Mouse (Mus musculus) neural tube, embryonic 13.5 days (tissue): ENCODE results near the gene Rtn4r. TPM values are rescaled to one million over a fixed set of nuclear protein-coding genes. Genes with fewer than 3 reads are reported as not detected.

Experiments
- ATAC-seq: fragments of 200-750 bp; cut with Nextera tagmentation; 2 replicates; pipeline ENCODE4 v1.8.0; 2017; ENCODE audit warnings: low read depth, mild to moderate bottlenecking, moderate TSS enrichment, moderate library complexity
- H3K27ac ChIP-seq: fragments of 300-500 bp; sonication (generic); replicated peaks from 2 replicates; pipeline ENCODE4 v1.5.1; 2015; ENCODE audit warnings: moderate library complexity, mild to moderate bottlenecking, inconsistent platforms
- H3K27me3 ChIP-seq: fragments of 300-500 bp; sonication (generic); 2 replicates; pipeline ENCODE4 v1.6.1; 2015; ENCODE audit warnings: mild to moderate bottlenecking, inconsistent platforms
- H3K36me3 ChIP-seq: fragments of 300-500 bp; sonication (generic); 2 replicates; pipeline ENCODE4 v1.6.1; 2015; ENCODE audit warnings: mild to moderate bottlenecking, inconsistent platforms
- H3K4me1 ChIP-seq: fragments of 300-500 bp; sonication (generic); replicated peaks from 2 replicates; pipeline ENCODE4 v1.6.1; 2015; ENCODE audit warnings: inconsistent platforms
- H3K4me2 ChIP-seq: fragments of 300-500 bp; sonication (generic); 2 replicates; pipeline ENCODE4 v1.6.1; 2015; ENCODE audit warnings: inconsistent platforms, mild to moderate bottlenecking, moderate library complexity
- H3K4me3 ChIP-seq: fragments of 300-500 bp; sonication (generic); 2 replicates; pipeline ENCODE4 v1.5.1; 2015; ENCODE audit warnings: mild to moderate bottlenecking, inconsistent platforms
- H3K9ac ChIP-seq: fragments of 300-500 bp; sonication (generic); 2 replicates; pipeline ENCODE4 v1.6.1; 2015; ENCODE audit warnings: moderate library complexity, mild to moderate bottlenecking, inconsistent platforms
- H3K9me3 ChIP-seq: fragments of 300-500 bp; sonication (generic); 2 replicates; pipeline ENCODE4 v1.6.1; 2016; ENCODE audit warnings: inconsistent platforms
- WGBS: fragments of 180-500 bp; shearing (Covaris S2); methylation state at CpG from one replicate; pipeline ENCODE4 v1.1.7; 2015; 5-methylcytosine and 5-hydroxymethylcytosine counted together
- polyA plus RNA-seq: library from polyadenylated mRNA; unstranded; fragments of >200 nt; fragmentation: Nextera tagmentation; extraction: Ambion mirVana; gene quantifications from 2 replicates; pipeline ENCODE4 v1.2.1, GENCODE M21; 2015

Gene Rtn4r
- polyA plus RNA-seq, 1 experiment from 2014 or later = 23.9 TPM

- Histone ChIP-seq H3K4me2 (peak overlapping the region; percentile 81), H3K9ac (peak overlapping the region; percentile 94), H3K4me1 (peaks cover 42% of the 10 kb centered on the region), H3K36me3 (no peaks in the 10 kb centered on the region), H3K27ac (peak overlapping the region; percentile 89), H3K27me3 (peaks cover 36% of the 10 kb centered on the region), H3K9me3 (no peaks in the 10 kb centered on the region), H3K4me3 (peak overlapping the region; percentile 77)
- 2% methylated on average over 52 of the region's 52 CpGs for WGBS
- peak; percentile 48 for ATAC-seq
Observed at GRCm38 (mm10) chr16:18127871-18128563, 575 bp downstream of the Rtn4r start.

- H3K9ac ChIP-seq = peak overlapping the region; percentile 94
- peak overlapping the region; percentile 77 for H3K4me3 ChIP-seq
- H3K27me3 ChIP-seq = peaks cover 36% of the 10 kb centered on the region
- H3K9me3 ChIP-seq = no peaks in the 10 kb centered on the region
- peak; percentile 12; the same call in 1 of the 2 replicates for ATAC-seq
- peaks cover 42% of the 10 kb centered on the region for H3K4me1 ChIP-seq
- H3K4me2 ChIP-seq = peak overlapping the region; percentile 81
- H3K27ac ChIP-seq = peak overlapping the region; percentile 24; the same call in 1 of the 2 replicates
- H3K36me3 ChIP-seq = no peaks in the 10 kb centered on the region
- WGBS = 52% methylated on average over 6 of the region's 6 CpGs
Observed at GRCm38 (mm10) chr16:18128564-18128935, 1.1 kb downstream of the Rtn4r start.

GRCm38 (mm10) chr16:18129413-18129812 is 2.0 kb downstream of the Rtn4r start:
- WGBS = 62% methylated on average over 5 of the region's 5 CpGs
- no peak overlapping the region; the same call in 1 of the 2 replicates for H3K27ac ChIP-seq
- peaks cover 36% of the 10 kb centered on the region for H3K27me3 ChIP-seq
- H3K36me3 ChIP-seq = no peaks in the 10 kb centered on the region
- peak overlapping the region; percentile 81 for H3K4me2 ChIP-seq
- peak overlapping the region; percentile 77 for H3K4me3 ChIP-seq
- ATAC-seq = no peak
- peaks cover 42% of the 10 kb centered on the region for H3K4me1 ChIP-seq
- H3K9ac ChIP-seq = peak overlapping the region; percentile 94
- H3K9me3 ChIP-seq = no peaks in the 10 kb centered on the region

GRCm38 (mm10) chr16:18130288-18130687 is 2.8 kb downstream of the Rtn4r start:
- Histone ChIP-seq H3K4me2 (peak overlapping the region; percentile 32), H3K9me3 (no peaks in the 10 kb centered on the region), H3K36me3 (no peaks in the 10 kb centered on the region), H3K27ac (peak overlapping the region; percentile 23; the same call in 1 of the 2 replicates), H3K4me1 (peaks cover 42% of the 10 kb centered on the region), H3K4me3 (peak overlapping the region; percentile 10; the same call in 1 of the 2 replicates), H3K27me3 (peaks cover 32% of the 10 kb centered on the region), H3K9ac (peak overlapping the region; percentile 43)
- whole genome bisulfite sequencing = 64% methylated on average over 4 of the region's 4 CpGs
- no peak for ATAC-seq

GRCm38 (mm10) chr16:18130705-18131104 is 3.3 kb downstream of the Rtn4r start:
- peak overlapping the region; percentile 10; the same call in 1 of the 2 replicates for H3K4me3 ChIP-seq
- ATAC-seq = no peak
- H3K36me3 ChIP-seq = no peaks in the 10 kb centered on the region
- peak overlapping the region; percentile 32 for H3K4me2 ChIP-seq
- H3K27ac ChIP-seq = peak overlapping the region; percentile 23; the same call in 1 of the 2 replicates
- H3K9me3 ChIP-seq = no peaks in the 10 kb centered on the region
- peaks cover 42% of the 10 kb centered on the region for H3K4me1 ChIP-seq
- peaks cover 28% of the 10 kb centered on the region for H3K27me3 ChIP-seq
- peak overlapping the region; percentile 43 for H3K9ac ChIP-seq

- Histone ChIP-seq H3K27ac (no peak overlapping the region), H3K4me2 (no peak overlapping the region), H3K4me1 (peaks cover 42% of the 10 kb centered on the region), H3K4me3 (no peak overlapping the region), H3K27me3 (peaks cover 21% of the 10 kb centered on the region), H3K9me3 (no peaks in the 10 kb centered on the region), H3K36me3 (no peaks in the 10 kb centered on the region), H3K9ac (0 out of 2 replicates have a peak overlapping the region, but pooled peaks have one; percentile 43)
- 81% methylated on average over 11 of the region's 11 CpGs for WGBS
- ATAC-seq = no peak
Observed at GRCm38 (mm10) chr16:18131245-18131939, 4.0 kb downstream of the Rtn4r start.

GRCm38 (mm10) chr16:18132026-18132425 is 4.6 kb downstream of the Rtn4r start:
- no peak overlapping the region for H3K27ac ChIP-seq
- no peak overlapping the region for H3K9ac ChIP-seq
- 83% methylated on average over 1 of the region's 1 CpGs for WGBS
- peaks cover 15% of the 10 kb centered on the region for H3K27me3 ChIP-seq
- no peak overlapping the region for H3K4me2 ChIP-seq
- peaks cover 37% of the 10 kb centered on the region for H3K4me1 ChIP-seq
- ATAC-seq = no peak
- H3K4me3 ChIP-seq = no peak overlapping the region
- H3K36me3 ChIP-seq = no peaks in the 10 kb centered on the region
- H3K9me3 ChIP-seq = no peaks in the 10 kb centered on the region

GRCm38 (mm10) chr16:18132575-18132974 is 5.1 kb downstream of the Rtn4r start:
- H3K4me1 ChIP-seq = peaks cover 36% of the 10 kb centered on the region
- H3K36me3 ChIP-seq = no peaks in the 10 kb centered on the region
- H3K27me3 ChIP-seq = peaks cover 14% of the 10 kb centered on the region
- ATAC-seq = no peak
- no peak overlapping the region for H3K27ac ChIP-seq
- H3K9me3 ChIP-seq = no peaks in the 10 kb centered on the region
- H3K4me3 ChIP-seq = no peak overlapping the region
- no peak overlapping the region for H3K9ac ChIP-seq
- no peak overlapping the region for H3K4me2 ChIP-seq
- 80% methylated on average over 3 of the region's 3 CpGs for WGBS

GRCm38 (mm10) chr16:18133133-18133920 is 5.9 kb downstream of the Rtn4r start:
- Histone ChIP-seq H3K4me1 (peaks cover 30% of the 10 kb centered on the region), H3K9me3 (no peaks in the 10 kb centered on the region), H3K9ac (no peak overlapping the region), H3K4me2 (no peak overlapping the region), H3K27ac (no peak overlapping the region), H3K4me3 (no peak overlapping the region), H3K36me3 (no peaks in the 10 kb centered on the region), H3K27me3 (peaks cover 13% of the 10 kb centered on the region)
- ATAC-seq = no peak
- 87% methylated on average over 5 of the region's 5 CpGs for WGBS

- H3K4me2 ChIP-seq = no peak overlapping the region
- H3K9ac ChIP-seq = no peak overlapping the region
- 91% methylated on average over 5 of the region's 5 CpGs for WGBS
- H3K36me3 ChIP-seq = no peaks in the 10 kb centered on the region
- no peak overlapping the region for H3K4me3 ChIP-seq
- H3K27ac ChIP-seq = no peak overlapping the region
- no peaks in the 10 kb centered on the region for H3K9me3 ChIP-seq
- ATAC-seq = no peak
- H3K4me1 ChIP-seq = peaks cover 13% of the 10 kb centered on the region
- H3K27me3 ChIP-seq = no peaks in the 10 kb centered on the region
Observed at GRCm38 (mm10) chr16:18135196-18135595, 7.8 kb downstream of the Rtn4r start.

GRCm38 (mm10) chr16:18136015-18136414 is 8.6 kb downstream of the Rtn4r start:
- ATAC-seq = no peak
- Histone ChIP-seq H3K4me1 (peaks cover 5% of the 10 kb centered on the region), H3K27ac (no peak overlapping the region), H3K9ac (no peak overlapping the region), H3K4me2 (no peak overlapping the region), H3K4me3 (no peak overlapping the region), H3K9me3 (no peaks in the 10 kb centered on the region), H3K27me3 (no peaks in the 10 kb centered on the region), H3K36me3 (no peaks in the 10 kb centered on the region)
- 50% methylated on average over 7 of the region's 7 CpGs for WGBS

GRCm38 (mm10) chr16:18144201-18144600 is 16.8 kb downstream of the Rtn4r start:
- no peaks in the 10 kb centered on the region for H3K27me3 ChIP-seq
- 0 out of 2 replicates have a peak overlapping the region, but pooled peaks have one; percentile 31 for H3K9ac ChIP-seq
- H3K27ac ChIP-seq = peak overlapping the region; percentile 43; the same call in 1 of the 2 replicates
- ATAC-seq = no peak
- peaks cover 55% of the 10 kb centered on the region for H3K4me1 ChIP-seq
- WGBS = 50% methylated on average over 8 of the region's 8 CpGs
- no peak overlapping the region for H3K4me2 ChIP-seq
- no peaks in the 10 kb centered on the region for H3K9me3 ChIP-seq
- no peaks in the 10 kb centered on the region for H3K36me3 ChIP-seq
- no peak overlapping the region for H3K4me3 ChIP-seq
